Mouse (Mus musculus): Measurements from ENCODE around the gene Asb6.

DNA sequence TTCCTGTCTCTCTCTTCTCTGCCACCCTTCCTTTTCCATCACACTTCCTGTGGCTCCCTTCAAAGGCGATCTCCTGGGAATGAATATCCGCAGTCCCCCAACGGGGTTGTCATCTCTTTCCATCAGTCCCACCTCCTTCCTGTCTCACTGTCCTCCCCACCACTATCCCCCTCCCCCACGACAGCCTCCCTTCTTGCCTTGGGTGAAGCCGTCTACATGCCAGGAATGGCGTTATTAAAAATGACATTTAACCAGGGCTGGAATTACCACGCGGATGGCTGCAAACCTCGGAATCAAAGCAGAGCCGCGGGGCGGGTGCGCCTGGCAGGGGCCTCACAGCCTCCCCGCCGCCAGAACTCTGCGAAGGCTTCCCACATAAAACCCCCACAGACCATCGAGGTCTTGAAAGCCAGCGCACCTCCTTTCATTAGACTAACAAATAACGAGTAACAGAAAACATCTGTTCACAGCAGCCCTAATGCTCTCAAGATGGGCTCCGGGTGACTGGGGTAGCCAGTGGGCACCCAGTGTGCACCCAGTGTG lies 22.7 kb upstream of the Asb6 start:
- TF ChIP-seq POLR2A (IDR thresholded peaks at IDR 0.05; ENCODE audit: borderline replicate concordance, control insufficient read depth, low read depth, low read length) = no peak
- no peak for TF ChIP-seq CTCF (IDR thresholded peaks at IDR 0.05; ENCODE audit: control insufficient read depth, insufficient read depth, low read length)
